Mouse (Mus musculus) ES-E14 (cell line): ENCODE data around the gene Olfr1280.

Experiments used
- CHD2 ChIP-seq: IDR thresholded peaks from 2 replicates; pipeline ENCODE4 v1.6.1; 2014; ENCODE audit warnings: mild to moderate bottlenecking, low read depth, low read length, inconsistent platforms
- HCFC1 ChIP-seq: IDR thresholded peaks from 2 replicates; pipeline ENCODE4 v1.6.1; 2012; ENCODE audit warnings: low read length, inconsistent platforms, borderline replicate concordance; ENCODE audit not compliant: insufficient read depth
- MAFK ChIP-seq: IDR thresholded peaks from 2 replicates; pipeline ENCODE4 v1.6.1; 2014; ENCODE audit warnings: mild to moderate bottlenecking, low read depth, low read length, inconsistent platforms; ENCODE audit not compliant: insufficient read depth
- ZC3H11A ChIP-seq: IDR thresholded peaks from 2 replicates; pipeline ENCODE4 v1.6.1; 2012; ENCODE audit warnings: low read depth, mild to moderate bottlenecking, inconsistent platforms, low read length, borderline replicate concordance
- ZNF384 ChIP-seq: IDR thresholded peaks from 2 replicates; pipeline ENCODE4 v1.6.1; 2012; ENCODE audit warnings: low read depth, low read length, inconsistent platforms

DNA sequence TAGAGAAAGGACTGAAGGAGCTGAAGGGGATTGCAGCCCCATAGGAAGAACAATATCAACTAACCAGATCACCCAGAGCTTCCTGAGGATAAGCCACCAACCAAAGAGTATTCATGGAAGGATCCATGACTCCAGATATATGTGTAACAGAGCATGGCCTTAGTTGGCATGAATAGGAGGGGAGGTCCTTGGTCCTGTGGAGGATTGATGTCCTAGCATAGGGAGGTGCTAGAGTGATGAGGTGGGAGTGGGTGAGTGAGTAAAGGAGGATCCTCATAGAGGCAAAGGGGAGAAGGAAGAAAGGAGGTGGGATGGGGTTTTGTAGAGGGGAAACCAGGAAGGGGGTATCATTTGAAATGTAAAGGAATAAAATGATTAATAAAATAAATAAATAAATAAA is 15.3 kb upstream of the Olfr1280 start:
- TF ChIP-seq CHD2 (no peak), ZC3H11A (no peak), MAFK (no peak), HCFC1 (no peak), ZNF384 (no peak)
